Mouse (Mus musculus) v-Abl transformed pro-B cells (cell line): ENCODE results near the gene Hddc3.

Experiments used
- in situ Hi-C, 2 experiments: fragments of 400-800 bp; cut with MboI; formaldehyde crosslinking; loops; one replicate each; pipeline ENCODE4 v1.15.1; 2025; ENCODE audit not compliant: unreplicated experiment in 2 of 2

Gene Hddc3

DNA sequence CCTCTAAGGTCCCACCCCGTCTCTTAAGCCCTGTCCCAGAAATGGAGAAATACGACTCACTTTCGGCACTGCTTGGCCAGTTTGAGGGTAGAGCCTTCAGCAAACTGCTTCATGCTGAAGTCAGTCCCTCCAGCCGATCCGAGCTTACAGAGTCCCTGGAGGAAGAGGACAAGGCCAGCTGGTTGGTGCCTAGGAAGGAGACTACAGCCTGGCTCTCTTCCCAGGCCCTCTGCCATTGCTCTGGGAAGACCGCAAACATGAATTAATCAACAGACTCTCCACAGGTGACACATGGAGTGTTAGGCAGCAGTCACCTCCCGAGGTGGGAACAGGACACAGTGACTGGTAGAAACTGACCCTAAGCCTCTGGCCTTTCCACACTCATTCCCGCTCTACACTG lies 12.6 kb upstream of the Hddc3 start:
- in situ Hi-C loops, result no loop called here

DNA sequence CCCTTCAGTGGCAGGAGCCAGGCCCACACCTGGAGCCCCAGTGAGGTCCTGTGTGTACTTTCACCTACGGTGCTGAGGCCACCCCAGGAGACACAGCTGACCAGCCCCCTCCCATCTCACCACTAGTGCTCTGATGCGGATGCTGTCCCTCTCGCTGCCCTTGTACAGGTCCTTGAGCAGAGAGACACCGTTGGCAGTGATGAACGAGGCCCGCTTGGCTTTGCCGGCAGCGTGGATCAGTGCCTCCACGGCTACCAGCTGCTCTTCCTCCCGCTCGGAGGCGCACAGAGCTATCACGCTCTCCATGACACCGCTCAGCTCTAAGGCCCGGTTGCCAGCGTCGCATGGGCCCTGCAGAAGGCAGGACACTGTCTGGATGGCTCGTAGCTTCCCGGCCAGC lies 11.5 kb upstream of the Hddc3 start:
- in situ Hi-C loops, result no loop called here

DNA sequence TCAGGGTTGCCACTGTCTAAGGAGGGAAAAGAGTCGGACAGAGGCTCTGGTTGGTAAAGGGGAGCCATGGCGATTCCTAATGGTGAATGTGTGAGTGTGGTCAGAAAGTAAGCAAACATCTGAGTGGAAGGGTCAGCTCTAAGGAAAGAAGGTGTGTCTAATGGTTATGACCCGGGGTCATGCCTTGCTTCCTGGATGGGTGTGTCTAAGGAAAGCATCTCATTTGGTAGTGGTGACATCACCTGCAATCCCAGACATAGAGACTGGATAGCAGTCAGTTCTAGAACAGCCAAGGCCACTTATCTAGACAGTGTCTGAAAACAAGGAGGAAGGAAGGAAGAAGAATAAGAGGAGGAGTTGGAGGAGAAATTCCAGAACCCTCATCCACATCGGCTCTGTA lies 8.1 kb upstream of the Hddc3 start:
- in situ Hi-C loops, result no loop called here

DNA sequence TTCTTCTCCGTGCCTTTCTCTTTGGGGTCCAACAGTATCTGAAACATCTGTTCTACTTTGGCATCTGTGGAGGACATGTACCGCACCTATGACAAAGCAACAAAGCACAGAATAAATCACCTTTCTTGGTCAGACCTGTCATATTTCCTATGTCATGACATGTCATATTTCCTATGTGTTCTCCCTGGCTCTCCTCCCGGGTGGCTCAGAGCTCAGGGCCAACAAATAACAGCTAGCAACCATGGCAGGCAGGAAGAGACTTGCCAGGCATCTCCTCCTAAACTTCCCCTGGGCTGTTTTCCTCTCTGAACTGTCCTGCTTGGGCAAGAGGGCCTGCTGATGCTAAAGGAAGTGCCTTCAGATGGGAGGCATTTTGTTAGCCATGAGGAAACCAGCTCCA lies 6.0 kb upstream of the Hddc3 start:
- in situ Hi-C loops, result no loop called here

DNA sequence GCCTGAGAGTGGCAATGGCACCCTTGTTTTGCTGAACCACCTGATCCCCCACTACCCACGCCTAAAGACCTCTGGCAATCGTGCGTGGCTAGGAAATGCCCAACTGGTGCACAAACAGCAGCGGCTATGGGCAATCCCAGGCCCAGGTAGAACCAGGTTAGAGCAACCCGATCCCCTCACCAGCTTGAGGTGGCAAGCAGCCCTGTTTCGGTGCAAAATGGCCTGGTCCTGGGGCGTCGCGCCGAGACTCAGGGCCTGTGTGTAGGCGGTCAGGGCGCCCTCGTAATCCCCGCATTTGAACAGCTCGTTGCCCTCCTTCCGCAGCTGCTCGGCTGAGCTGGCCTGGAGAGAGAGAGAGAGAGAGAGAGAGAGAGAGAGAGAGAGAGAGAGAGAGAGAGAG lies 3.5 kb upstream of the Hddc3 start:
- in situ Hi-C loops, result no loop called here

DNA sequence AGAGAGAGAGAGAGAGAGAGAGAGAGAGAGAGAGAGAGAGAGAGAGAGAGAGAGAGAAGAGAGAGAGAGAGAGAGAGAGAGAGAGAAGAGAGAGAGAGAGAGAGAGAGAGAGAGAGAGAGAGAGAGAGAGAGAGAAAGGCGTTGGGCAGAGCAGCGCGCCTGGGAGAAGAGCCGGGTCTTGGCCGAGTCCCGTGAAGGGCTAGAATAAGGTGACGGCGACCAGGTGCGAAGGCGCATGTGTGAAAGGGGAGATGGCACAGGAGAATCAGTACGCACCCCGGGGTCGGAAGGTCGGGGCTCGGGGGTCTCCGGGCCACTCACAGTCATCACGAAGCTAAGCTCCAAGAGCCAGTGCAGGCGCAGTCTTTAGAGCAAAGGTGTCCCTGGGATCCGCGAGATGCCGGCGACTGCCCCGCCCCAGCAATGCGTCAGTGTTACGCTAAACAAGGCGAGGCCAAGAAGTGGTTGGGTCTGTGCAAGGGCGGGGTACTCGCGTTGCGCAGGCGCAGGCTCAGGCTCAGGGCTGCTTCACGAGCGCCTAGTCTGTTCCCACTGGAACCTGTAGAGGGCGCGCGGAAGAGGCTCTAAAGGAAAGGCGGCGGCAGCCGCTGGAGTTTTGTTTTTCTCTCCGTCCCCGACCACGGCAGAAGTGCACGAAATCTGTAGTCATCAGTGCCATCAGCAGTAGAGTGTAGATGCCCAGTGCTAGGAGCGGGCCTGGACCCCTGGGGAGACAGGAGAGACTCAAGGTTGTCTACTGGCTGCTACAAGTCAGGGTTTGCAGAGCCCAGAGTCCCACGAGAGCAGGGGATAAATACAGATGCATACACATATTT lies 2.9 kb upstream of the Hddc3 start:
- in situ Hi-C loops, result loop anchor here (5.0 kb wide), 1 partner anchor 37 kb away; no protein-coding TSS in a partner anchor

DNA sequence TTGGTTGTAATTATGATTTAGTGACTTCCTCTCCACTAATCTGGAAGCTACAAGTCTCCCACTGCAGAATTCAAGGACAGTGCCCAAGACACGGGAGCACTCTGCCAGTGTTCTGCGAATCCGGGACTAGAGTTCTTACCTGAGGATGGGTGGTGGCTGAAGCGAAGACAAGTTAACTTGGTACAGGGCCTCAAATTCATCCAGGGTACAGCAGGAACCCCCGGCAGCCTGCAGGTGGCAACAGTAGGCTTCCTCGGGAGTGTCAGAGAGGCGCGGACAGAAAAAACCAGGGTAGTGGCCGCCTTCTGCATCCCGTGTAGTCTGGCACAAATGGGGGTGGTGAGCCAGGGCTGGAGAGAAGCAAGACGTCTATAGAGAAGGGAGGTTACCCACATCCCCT lies 2.1 kb upstream of the Hddc3 start, which contains the start of gene Unc45a:
Gene Unc45a, minus strand, starts transcription at position 213 of the 400 bp plus-strand sequence.
- in situ Hi-C loops, result loop anchor here (5.0 kb wide), 1 partner anchor 37 kb away; no protein-coding TSS in a partner anchor

DNA sequence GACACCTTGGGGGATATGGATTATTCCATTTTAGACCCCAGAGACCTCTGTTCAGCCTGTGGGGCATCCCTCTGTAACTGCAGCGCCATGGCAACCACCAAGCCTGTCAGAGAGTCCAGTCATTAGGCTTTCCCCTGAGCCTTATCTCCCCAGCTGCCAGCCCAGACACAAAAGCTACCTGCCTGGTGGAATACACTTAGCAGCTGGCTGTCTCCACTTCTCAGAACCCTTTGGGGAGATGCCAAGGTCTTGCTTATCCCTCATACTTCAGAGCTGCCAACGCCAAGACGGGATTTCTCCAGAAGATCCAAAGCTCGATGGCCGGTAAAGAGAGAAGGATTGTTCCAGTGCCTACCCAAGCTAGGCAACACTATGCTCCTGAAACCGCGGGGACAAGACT lies 1.1 kb upstream of the Hddc3 start:
- in situ Hi-C loops, result loop anchor here (5.0 kb wide), 1 partner anchor 36 kb away; no protein-coding TSS in a partner anchor

DNA sequence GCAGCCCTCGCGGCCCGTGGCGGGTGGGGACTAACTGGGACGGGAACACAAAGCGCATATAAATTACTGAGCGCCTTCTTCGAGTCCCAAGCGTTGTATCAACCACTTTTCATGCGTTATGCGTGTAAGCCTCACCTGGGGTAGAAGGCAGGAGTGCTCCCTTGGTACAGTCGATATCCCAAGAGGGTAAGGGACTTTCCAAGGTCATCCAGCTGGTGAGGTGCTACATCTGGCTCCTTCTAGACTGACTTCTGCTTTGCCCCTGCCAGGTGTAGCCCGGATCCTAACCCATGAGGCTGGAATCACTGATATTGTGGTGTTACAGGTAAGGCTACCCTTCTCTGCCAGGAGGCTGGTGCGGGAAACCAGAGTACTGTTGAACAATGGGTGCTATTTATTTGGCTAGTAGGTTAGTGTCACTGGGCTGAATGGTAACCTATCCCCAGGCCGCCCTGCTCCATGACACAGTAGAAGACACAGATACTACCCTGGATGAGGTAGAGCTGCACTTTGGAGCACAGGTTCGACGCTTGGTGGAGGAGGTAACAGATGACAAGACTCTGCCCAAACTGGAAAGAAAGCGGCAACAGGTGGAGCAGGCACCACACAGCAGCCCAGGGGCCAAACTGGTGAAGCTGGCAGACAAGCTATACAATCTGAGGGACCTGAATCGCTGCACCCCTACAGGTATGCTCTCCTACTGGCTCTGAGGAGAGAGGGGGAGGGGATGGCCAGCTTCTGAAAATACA lies 540 bp downstream of the Hddc3 start:
- in situ Hi-C loops, result loop anchor here (5.0 kb wide), 1 partner anchor 34 kb away; no protein-coding TSS in a partner anchor

DNA sequence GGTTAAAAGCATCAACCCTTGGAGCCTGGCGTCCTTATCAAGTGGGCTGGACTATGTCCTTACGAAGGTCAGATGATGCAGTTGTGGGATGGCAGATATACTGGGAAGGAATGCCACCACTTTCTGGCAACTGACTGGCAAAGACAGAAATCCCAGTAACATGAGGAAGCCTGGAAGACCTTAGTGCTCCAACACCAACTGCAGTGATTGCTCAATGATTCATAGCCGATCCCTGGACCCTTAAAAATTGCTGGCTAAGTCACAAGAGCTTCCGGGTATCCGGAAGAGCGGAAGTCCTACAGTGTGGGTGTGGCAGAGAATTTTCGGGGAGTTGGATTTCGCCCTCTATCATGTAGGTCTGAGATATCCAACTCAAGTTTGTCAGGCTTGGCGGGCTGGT lies 3.3 kb downstream of the Hddc3 start:
- in situ Hi-C loops, result no loop called here

DNA sequence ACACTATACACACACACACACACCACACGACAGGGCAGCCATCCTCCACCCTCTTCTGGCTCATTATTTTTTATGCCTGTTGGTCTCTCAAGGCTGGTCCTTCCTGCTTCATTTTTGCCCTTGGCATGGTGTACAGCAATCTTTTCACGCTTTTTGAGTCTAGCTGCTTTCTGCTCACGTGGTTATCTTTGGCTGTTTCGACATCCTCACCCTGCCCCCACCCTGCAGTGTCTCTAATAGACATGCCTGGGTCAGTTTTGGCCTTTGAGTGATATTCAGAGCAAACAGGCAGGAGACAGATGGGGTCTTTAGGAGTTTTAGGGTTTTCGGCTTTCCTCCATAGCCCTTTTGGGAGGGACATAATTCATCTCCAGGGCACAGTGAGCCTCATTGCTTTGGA lies 3.9 kb downstream of the Hddc3 start:
- in situ Hi-C loops, result no loop called here

DNA sequence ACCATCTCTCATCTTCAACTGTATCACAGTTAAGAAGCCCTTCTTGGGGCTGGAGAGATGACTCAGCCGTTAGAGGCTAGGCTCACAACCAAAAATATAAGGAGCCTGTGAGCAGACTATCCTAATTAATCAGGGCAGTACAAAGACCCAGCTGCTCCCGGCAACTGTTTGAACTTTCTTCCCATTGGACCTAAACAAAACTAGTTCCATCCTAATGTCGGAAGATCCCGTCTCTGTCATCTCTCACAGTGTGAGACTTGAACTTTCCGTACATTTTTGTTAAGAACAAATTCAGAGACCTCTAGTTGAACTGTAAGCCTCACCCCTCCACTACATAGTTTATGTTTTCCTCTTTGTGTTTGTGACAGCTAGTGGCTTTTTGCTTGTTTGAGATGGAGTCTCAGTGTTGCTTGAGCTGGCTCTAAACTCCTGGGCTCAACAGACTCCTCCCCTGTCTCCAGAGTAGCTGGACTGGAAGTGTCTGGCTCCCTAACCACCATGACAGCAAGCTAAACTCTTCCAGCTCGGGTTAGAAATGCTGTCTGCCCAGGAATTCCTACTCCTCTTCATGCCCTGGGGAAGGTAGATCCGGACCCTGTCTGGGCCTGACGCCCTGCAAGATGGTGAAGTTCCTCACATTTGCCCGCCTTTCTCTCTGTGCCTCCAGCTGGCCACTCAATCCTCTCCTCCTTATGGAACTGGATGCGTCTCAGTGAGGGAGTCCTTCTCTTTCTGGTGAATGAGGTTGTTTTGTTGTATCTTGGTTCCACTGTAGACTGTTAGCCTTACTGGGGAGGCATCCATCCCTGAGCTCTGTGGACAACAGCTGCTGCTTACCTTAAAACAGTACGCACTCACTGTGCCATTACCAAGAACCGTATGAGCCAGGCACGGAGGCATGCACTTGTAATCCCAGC lies 5.0 kb downstream of the Hddc3 start:
- in situ Hi-C loops, result no loop called here

DNA sequence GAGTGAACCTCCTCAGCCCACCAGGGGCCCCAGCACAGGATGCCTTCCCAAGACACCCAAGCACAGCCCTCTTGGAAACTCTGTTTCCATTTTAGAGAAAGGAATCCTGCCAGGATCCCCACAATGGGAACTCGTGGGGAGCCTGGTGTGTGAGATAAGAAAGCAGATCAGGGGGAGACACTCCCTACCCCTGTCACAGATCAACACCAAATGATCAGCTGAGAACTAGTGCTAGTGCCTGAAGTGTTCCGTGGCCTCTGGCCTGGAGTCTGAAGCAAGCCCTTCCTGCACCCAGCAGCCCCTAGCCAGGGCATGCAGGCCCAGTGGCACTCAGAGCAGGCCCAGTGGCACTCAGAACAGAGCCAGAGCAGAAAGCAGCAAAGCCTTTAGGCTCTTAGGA lies 7.9 kb downstream of the Hddc3 start:
- in situ Hi-C loops, result no loop called here

DNA sequence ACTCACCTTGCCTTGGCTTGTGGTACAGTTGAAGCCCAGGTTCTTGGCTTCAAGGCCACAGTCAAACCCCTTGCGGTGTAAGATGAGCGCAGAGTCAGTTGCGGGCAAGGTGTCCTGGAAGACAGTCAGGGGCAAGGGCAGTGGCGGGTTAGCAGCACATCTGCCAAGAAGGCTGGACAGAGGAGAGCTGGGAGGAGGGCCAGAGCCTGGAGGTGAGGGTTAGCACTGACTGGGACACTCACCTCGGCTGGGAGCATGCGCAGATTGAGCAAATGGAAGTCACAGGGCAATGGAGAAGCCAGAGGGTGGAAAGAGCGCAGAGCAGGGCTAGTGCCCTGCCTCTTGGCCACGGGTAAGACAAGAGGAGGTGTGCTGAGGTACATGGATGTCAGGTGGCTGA lies 10.0 kb downstream of the Hddc3 start:
- in situ Hi-C loops, result no loop called here

DNA sequence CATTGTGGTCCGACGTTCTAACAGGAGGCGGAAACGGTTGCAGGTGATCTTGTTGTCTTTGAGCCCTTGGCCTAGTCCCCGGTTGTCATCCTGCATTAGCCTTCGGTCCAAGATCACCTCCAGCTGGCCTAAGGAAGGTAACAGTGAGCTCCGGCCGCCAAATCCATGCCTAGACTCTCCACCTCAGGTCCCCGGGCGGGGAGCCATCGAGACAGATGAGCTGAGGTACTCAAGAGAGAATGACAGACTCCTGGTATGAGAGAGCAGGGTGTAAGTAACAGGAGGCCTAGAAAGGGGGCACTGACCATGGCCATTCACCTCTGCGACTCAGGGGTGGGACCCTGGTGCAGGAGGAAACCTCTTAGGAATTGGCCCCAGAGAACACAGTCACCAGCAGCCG lies 13.4 kb downstream of the Hddc3 start:
- in situ Hi-C loops, result no loop called here

DNA sequence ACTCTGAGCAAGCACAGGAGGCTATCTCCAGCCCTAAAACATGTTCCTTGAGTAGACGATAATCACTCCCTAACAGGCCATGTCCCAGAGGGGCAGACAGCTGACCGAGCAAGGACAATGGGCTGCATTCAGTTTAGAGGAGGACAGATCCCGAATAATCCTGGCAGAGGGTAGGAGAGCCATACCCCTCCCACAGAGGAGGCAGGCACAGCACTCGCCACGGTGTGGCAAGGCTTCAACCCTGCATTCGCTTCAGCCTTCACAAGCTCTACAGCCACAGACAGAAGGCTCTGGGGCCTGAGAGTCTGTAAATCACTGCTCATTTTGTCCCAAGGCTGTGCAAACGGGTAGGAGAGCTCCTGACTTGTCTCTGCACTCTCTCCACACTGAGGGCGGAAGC lies 14.3 kb downstream of the Hddc3 start:
- in situ Hi-C loops, result no loop called here

DNA sequence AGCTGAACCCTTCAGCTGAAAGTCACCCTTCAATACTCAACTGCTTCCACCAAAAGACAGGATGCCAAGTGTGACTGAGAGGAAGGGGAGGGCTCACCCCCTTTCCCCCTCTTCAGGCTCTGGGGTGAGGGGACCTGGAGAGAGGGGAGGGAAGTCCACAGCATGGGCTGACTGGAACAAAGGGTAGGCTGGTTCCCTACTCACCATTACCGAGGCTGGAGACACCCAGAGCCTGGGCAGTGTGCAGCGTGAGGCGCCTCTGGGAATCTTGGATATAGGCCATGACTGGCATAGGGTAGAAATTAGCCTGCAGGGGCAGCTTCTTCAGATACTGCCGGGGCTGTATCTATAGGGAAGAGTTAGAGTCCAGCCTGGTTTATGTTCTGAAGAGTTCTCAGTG lies 15.1 kb downstream of the Hddc3 start:
- in situ Hi-C loops, result no loop called here

DNA sequence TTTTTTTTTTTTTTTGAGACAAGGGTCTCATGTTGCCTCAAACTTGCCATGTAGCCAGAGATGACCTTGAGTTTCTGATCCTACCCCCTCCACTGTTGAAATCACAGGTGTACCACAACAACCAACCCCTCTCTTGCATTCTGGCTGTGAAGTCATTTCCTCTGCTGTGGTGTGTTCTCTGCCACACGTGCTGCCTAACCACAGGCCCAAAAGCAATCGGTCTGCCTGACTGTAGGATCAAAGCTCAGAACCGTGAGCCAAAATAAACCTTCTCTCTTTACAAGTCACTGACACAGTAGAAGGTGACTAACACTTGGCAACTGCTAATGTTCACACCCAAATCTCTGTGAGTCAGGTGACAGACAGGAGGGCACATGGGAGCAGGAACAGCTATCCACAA lies 17.5 kb downstream of the Hddc3 start:
- in situ Hi-C loops, result no loop called here

DNA sequence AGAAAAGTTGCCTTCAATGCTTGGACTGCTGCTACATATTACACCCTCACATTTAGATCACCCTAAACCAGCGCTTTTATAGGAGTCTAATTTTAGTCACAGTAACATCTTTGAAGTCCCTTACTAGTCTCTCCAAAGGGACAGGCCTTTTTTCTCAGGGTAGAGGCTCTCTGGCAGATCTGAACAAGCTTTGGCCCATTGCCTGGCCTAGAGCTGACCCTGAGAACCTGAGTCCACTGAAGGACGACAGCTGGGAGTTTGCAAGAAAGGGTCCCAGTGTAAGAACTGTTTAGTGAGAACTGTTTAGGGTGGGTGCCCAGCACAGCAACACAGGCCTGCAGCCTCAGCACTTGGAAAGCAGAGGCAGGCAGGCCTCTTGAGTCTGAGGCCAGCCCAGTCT lies 22.9 kb downstream of the Hddc3 start:
- in situ Hi-C loops, result no loop called here

DNA sequence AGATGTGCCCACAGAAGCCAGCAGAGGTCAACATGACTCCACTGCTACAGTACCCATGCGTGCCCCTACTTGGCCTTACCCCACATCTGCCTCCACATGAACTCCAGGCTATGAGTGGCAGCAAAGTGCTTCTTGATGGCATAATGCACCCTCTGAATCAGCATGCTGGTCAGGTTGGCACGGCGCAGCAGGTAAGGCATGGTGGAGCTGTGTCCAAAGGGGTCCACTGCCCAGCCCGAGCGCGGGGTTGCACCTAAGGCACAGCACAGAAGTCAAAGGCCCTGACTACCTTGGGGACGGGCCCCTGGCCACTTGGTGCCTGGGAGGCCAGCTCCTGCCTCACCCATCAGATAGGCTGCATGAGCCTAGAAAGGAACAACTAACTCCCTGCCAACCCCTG lies 24.3 kb downstream of the Hddc3 start:
- in situ Hi-C loops, result no loop called here

DNA sequence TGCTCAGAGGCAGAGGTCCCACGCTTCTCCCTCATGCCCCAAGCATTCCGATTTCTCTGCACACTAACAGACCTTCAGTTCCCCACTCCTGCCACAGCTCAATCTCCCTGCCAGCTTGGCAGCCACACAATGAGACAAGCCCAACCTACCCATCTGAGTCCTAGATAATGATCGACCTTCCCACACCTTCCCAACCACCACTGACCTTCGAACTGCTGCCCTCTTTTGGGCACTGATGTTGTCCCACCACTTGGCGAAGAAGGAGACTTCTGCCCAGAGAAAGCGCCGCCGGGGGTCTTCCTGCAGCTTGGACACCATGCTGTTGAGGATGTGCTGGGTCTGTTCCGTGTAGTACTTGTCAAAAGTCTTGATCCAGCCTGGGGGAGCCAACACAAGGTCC lies 25.1 kb downstream of the Hddc3 start:
- in situ Hi-C loops, result no loop called here
